Mouse (Mus musculus) E14TG2a.4 (cell line): ENCODE data around the gene Bud31.

ENCODE experiments used
- CTCF ChIP-seq: conservative IDR thresholded peaks from 2 replicates; pipeline ENCODE4 v1.5.1; 2014; ENCODE audit warnings: low read length
- NANOG ChIP-seq: IDR thresholded peaks from 2 replicates; pipeline ENCODE4 v1.6.1; 2014; ENCODE audit warnings: borderline replicate concordance, low read length, mixed read lengths
- POU5F1 ChIP-seq: IDR thresholded peaks from 2 replicates; pipeline ENCODE4 v1.6.1; 2014; ENCODE audit warnings: low read length, borderline replicate concordance

DNA sequence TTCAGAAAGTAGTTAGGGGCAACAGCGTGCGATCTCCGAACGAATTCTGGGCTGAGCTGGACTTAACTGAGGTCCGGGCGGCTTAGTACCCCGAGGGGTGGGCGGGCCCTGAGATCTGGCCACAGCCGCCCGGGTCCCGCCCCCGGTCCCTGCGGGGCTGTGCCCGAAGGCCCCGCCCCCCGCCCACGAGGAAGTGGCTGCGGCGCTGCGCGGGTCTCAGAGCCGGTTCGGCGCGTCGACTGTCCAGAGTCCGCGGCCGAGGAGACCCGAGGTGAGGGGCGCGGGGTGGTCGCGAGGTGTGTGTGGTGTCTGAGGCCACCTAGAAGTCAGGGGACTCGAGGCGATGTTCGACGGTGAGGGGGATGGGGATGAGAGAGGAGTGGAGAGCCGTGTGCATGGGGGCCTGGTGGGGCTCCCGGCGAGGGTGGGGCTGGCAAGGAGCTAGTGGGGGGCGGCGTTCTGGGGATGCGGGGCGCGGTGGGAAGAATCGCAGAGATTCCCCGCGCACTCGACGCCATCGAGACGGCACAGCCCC, 26.0 kb upstream of the Bud31 start, which contains the start of gene Arpc1b:
- TF ChIP-seq CTCF (no peak), POU5F1 (no peak), NANOG (no peak)
